Mouse (Mus musculus) stomach, postnatal 0 days (tissue): Measurements from ENCODE around the gene Tmem220.

ENCODE experiments used
- CTCF ChIP-seq: IDR thresholded peaks from 2 replicates; pipeline ENCODE4 v1.5.1; 2016; ENCODE audit warnings: antibody characterized with exemption, low read depth, mild to moderate bottlenecking, moderate library complexity
- EP300 ChIP-seq: optimal IDR thresholded peaks from 2 replicates; pipeline ENCODE3; 2016; ENCODE audit warnings: antibody characterized with exemption

DNA sequence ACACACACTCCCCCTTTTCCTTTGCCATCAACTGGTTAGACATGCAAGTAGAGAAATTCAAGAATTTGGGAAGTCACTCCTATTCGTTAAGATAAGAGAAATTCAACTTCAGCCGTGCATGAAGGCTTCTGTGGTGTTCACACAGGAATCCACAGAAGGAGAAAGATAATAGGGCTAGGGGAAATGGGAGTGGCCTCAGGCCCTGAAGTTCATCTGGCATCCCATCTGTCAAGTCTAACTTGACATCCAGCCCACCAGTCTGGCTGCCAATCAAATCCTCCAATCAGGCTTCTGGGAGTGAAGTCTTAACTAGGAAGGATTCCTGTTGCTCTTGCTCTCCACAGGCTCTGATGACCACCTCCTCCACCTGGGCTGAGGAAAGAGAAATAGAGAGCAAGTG is 22.0 kb upstream of the Tmem220 start:
- TF ChIP-seq CTCF (no peak), EP300 (no peak)
